ENCODE assay signal across 8 mouse cellular contexts in genomic region chr11:104469371-104469835, GRCm38 (mm10). TPM values are rescaled to one million over a fixed set of nuclear protein-coding genes. Genes with fewer than 3 reads are reported as not detected.
DNase-seq lines count a peak whose midpoint lies in the region; ATAC-seq and TF ChIP-seq lines count a peak whose summit lies in the region.

No protein-coding gene starts in this region.

- H3K4me1 ChIP-seq in CH12.LX (ENCODE audit: control insufficient read depth in 1 of 2, insufficient read depth in 2 of 2), result peaks cover 5 to 32% of the 10 kb centered on the region in 2 experiments
- H3K4me1 ChIP-seq in forebrain, embryonic 11.5 days (replicated peaks; ENCODE audit: control insufficient read depth, insufficient read depth, low read length), result no peaks in the 10 kb centered on the region; the same call in 1 of the 2 replicates
- H3K4me1 ChIP-seq in heart, embryonic 16.5 days (ENCODE audit: control insufficient read depth, insufficient read depth, low read length), result peaks cover 10% of the 10 kb centered on the region
- peaks cover 23% of the 10 kb centered on the region for H3K4me1 ChIP-seq in liver, embryonic 15.5 days (replicated peaks)
- H3K4me1 ChIP-seq in neural tube, embryonic 12.5 days, result peaks cover 6% of the 10 kb centered on the region

- peak; percentile 96 for DNase-seq in CH12.LX (ENCODE audit: extremely low read depth)
- DNase-seq in c-Kit-positive CD71-positive TER-119-negative erythroid progenitor cells, embryonic 14.5 days (ENCODE audit: low read depth), result peak; percentile 80
- DNase-seq in forebrain, embryonic 11.5 days (ENCODE audit: low spot score), result peak; percentile 96
- DNase-seq in kidney, postnatal 36 days, result peak; percentile 94 to 95
- DNase-seq in telencephalon, adult 2 months (ENCODE audit: low read depth, low spot score), result peak; percentile 87

- H3K79me2 ChIP-seq in CH12.LX (replicated peaks; ENCODE audit: control insufficient read depth, extremely low read depth, insufficient read depth, poor library complexity, severe bottlenecking), result peaks cover 22% of the 10 kb centered on the region

- no peak for TF ChIP-seq EP300 in CH12.LX (IDR thresholded peaks at IDR 0.05; ENCODE audit: low read length)

- dilution Hi-C loops in CH12.LX (cut with MboI; ENCODE audit: extremely low pct_ligation_motif_present, extremely low pct_unique_long_range_greater_than_20kb, low sequenced_read_pairs), result no loop called here

- H3K4me3 ChIP-seq in CH12.LX (replicated peaks in 1 of 3; ENCODE audit: low read depth in 2 of 3, low read length in 2 of 3, poor library complexity in 1 of 3), result peak overlapping the region; percentile 57 to 98 (median 94)
- H3K4me3 ChIP-seq in forebrain, embryonic 11.5 days (ENCODE audit: low read depth, low read length), result peak overlapping the region; percentile 99
- peak overlapping the region; percentile 97 for H3K4me3 ChIP-seq in heart, embryonic 16.5 days (ENCODE audit: low read length)
- peak overlapping the region; percentile 97 for H3K4me3 ChIP-seq in liver, embryonic 15.5 days (replicated peaks)
- peak overlapping the region; percentile 100 for H3K4me3 ChIP-seq in neural tube, embryonic 12.5 days

- TF ChIP-seq CTCF in CH12.LX (conservative IDR thresholded peaks at IDR 0.05 in 1 of 2, IDR thresholded peaks at IDR 0.05 in 1 of 2; ENCODE audit: low read depth in 2 of 2, low read length in 2 of 2), result no peak

- no peaks in the 10 kb centered on the region for H3K27me3 ChIP-seq in CH12.LX (replicated peaks)
- H3K27me3 ChIP-seq in forebrain, embryonic 11.5 days (ENCODE audit: control insufficient read depth, insufficient read depth, low read length), result no peaks in the 10 kb centered on the region
- H3K27me3 ChIP-seq in heart, embryonic 16.5 days (ENCODE audit: control insufficient read depth, insufficient read depth, low read length), result no peaks in the 10 kb centered on the region
- no peaks in the 10 kb centered on the region for H3K27me3 ChIP-seq in liver, embryonic 15.5 days
- no peaks in the 10 kb centered on the region for H3K27me3 ChIP-seq in neural tube, embryonic 12.5 days (replicated peaks)

- WGBS in forebrain, embryonic 11.5 days, result 2% methylated on average over 17 of the region's 19 CpGs
- WGBS in heart, embryonic 16.5 days, result under 1% methylated on average over 19 of the region's 19 CpGs
- under 1% methylated on average over 19 of the region's 19 CpGs for WGBS in liver, embryonic 15.5 days (ENCODE audit: insufficient replicate concordance)
- WGBS in neural tube, embryonic 12.5 days, result 4% methylated on average over 19 of the region's 19 CpGs

- no peaks in the 10 kb centered on the region for H3K9me3 ChIP-seq in CH12.LX (replicated peaks; ENCODE audit: low read length)
- no peaks in the 10 kb centered on the region for H3K9me3 ChIP-seq in forebrain, embryonic 11.5 days (ENCODE audit: control insufficient read depth, low read length)
- no peaks in the 10 kb centered on the region for H3K9me3 ChIP-seq in heart, embryonic 16.5 days (replicated peaks; ENCODE audit: control insufficient read depth, low read length)
- no peaks in the 10 kb centered on the region for H3K9me3 ChIP-seq in liver, embryonic 15.5 days (replicated peaks)
- no peaks in the 10 kb centered on the region for H3K9me3 ChIP-seq in neural tube, embryonic 12.5 days

- TF ChIP-seq POLR2A in CH12.LX (IDR thresholded peaks at IDR 0.05; ENCODE audit: low read depth, low read length), result peak; percentile 84

- H3K4me2 ChIP-seq in CH12.LX (ENCODE audit: insufficient read depth, low read depth, poor library complexity, severe bottlenecking), result peak overlapping the region; percentile 76
- H3K4me2 ChIP-seq in forebrain, embryonic 11.5 days (ENCODE audit: low read depth, low read length, severe bottlenecking), result peak overlapping the region; percentile 58
- H3K4me2 ChIP-seq in heart, embryonic 16.5 days (ENCODE audit: low read depth, low read length), result peak overlapping the region; percentile 89
- peak overlapping the region; percentile 95 for H3K4me2 ChIP-seq in liver, embryonic 15.5 days
- H3K4me2 ChIP-seq in neural tube, embryonic 12.5 days (replicated peaks), result peak overlapping the region; percentile 79

- peak; percentile 100 for ATAC-seq in forebrain, embryonic 11.5 days (replicated peaks; ENCODE audit: low FRiP score)
- ATAC-seq in heart, embryonic 16.5 days (replicated peaks; ENCODE audit: extremely low read depth, insufficient read depth, low FRiP score), result peak; percentile 100
- peak; percentile 100 for ATAC-seq in liver, embryonic 15.5 days (ENCODE audit: insufficient read depth)
- ATAC-seq in neural tube, embryonic 12.5 days (ENCODE audit: low FRiP score, low read depth), result peak; percentile 100

- H3K36me3 ChIP-seq in CH12.LX (replicated peaks in 1 of 2; ENCODE audit: control insufficient read depth in 1 of 2, insufficient read depth in 1 of 2, low read length in 1 of 2), result peaks cover 9 to 25% of the 10 kb centered on the region in 2 experiments
- no peaks in the 10 kb centered on the region for H3K36me3 ChIP-seq in forebrain, embryonic 11.5 days (ENCODE audit: control insufficient read depth, insufficient read depth, low read length)
- no peaks in the 10 kb centered on the region; the same call in 1 of the 2 replicates for H3K36me3 ChIP-seq in heart, embryonic 16.5 days (ENCODE audit: control insufficient read depth, insufficient read depth)
- H3K36me3 ChIP-seq in liver, embryonic 15.5 days (replicated peaks), result no peaks in the 10 kb centered on the region
- 0 out of 2 replicates have a peak, but pooled peaks cover 1% of the 10 kb centered on the region for H3K36me3 ChIP-seq in neural tube, embryonic 12.5 days

- H3K27ac ChIP-seq in CH12.LX (ENCODE audit: insufficient read depth, low read depth), result no peak overlapping the region
- H3K27ac ChIP-seq in forebrain, embryonic 11.5 days (ENCODE audit: low read depth, low read length), result no peak overlapping the region
- H3K27ac ChIP-seq in heart, embryonic 16.5 days (ENCODE audit: low read length), result peak overlapping the region; percentile 48
- H3K27ac ChIP-seq in liver, embryonic 15.5 days (replicated peaks), result peak overlapping the region; percentile 55; the same call in 1 of the 2 replicates
- H3K27ac ChIP-seq in neural tube, embryonic 12.5 days, result peak overlapping the region; percentile 37; the same call in 1 of the 2 replicates

- H3K9ac ChIP-seq in CH12.LX (ENCODE audit: insufficient read depth, low read depth), result peak overlapping the region; percentile 88
- peak overlapping the region; percentile 96 for H3K9ac ChIP-seq in forebrain, embryonic 11.5 days (ENCODE audit: low read length)
- H3K9ac ChIP-seq in heart, embryonic 16.5 days (ENCODE audit: low read length), result peak overlapping the region; percentile 96
- H3K9ac ChIP-seq in liver, embryonic 15.5 days, result peak overlapping the region; percentile 90
- peak overlapping the region; percentile 95 for H3K9ac ChIP-seq in neural tube, embryonic 12.5 days

- in situ Hi-C loops in CH12.LX (cut with MboI; ENCODE audit: low pct_ligation_motif_present, low pct_unique_long_range_greater_than_20kb, low sequenced_read_pairs), result loop anchor here (10.0 kb wide), 1 partner anchor 165 kb away; no protein-coding TSS in a partner anchor

- no peak for TF ChIP-seq RAD21 in CH12.LX (IDR thresholded peaks at IDR 0.05; ENCODE audit: low read depth, low read length)

TF ChIP-seq in CH12.LX, 34 proteins besides CTCF, POLR2A, EP300 and RAD21:
- peak; percentile 94 for TF ChIP-seq CHD2 (IDR thresholded peaks at IDR 0.05; ENCODE audit: low read length)
- peak; percentile 73 for TF ChIP-seq HCFC1 (IDR thresholded peaks at IDR 0.05; ENCODE audit: low read depth, low read length)
- TF ChIP-seq NELFE (IDR thresholded peaks at IDR 0.05; ENCODE audit: low read depth, low read length), result peak; percentile 82
- 0 out of 2 replicates have a peak, but pooled peaks have one; percentile 41 for TF ChIP-seq MXI1 (IDR thresholded peaks at IDR 0.05; ENCODE audit: low read depth, low read length)
- TF ChIP-seq JUND (conservative IDR thresholded peaks at IDR 0.05; ENCODE audit: low read depth, low read length), result 0 out of 2 replicates have a peak, but pooled peaks have one; percentile 34
- 0 out of 2 replicates have a peak, but pooled peaks have one; percentile 19 for TF ChIP-seq ETS1 (conservative IDR thresholded peaks at IDR 0.05; ENCODE audit: low read depth, low read length)
- TF ChIP-seq TCF12 (IDR thresholded peaks at IDR 0.05; ENCODE audit: low read depth, low read length), result peak; percentile 78
- peak; percentile 74; the same call in 1 of the 2 replicates for TF ChIP-seq KAT2A (IDR thresholded peaks at IDR 0.05; ENCODE audit: insufficient replicate concordance, low read length)
- peak; percentile 65; the same call in 1 of the 2 replicates for TF ChIP-seq POLR2AphosphoS2 (IDR thresholded peaks at IDR 0.05; ENCODE audit: low read depth, low read length)
- TF ChIP-seq MEF2A (IDR thresholded peaks at IDR 0.05; ENCODE audit: borderline replicate concordance, low read depth, low read length), result no peak; the same call in 1 of the 2 replicates
- TF ChIP-seq MAX (IDR thresholded peaks at IDR 0.05; ENCODE audit: low read length), result no peak
- peak; percentile 51 for TF ChIP-seq IRF4 (IDR thresholded peaks at IDR 0.05; ENCODE audit: low read depth, low read length)
- peak; percentile 77 for TF ChIP-seq TBP (conservative IDR thresholded peaks at IDR 0.05; ENCODE audit: low read depth, low read length)
- peak; percentile 94 for TF ChIP-seq MAZ (IDR thresholded peaks at IDR 0.05; ENCODE audit: low read depth, low read length)
- peak; percentile 76 for TF ChIP-seq ELF1 (IDR thresholded peaks at IDR 0.05; ENCODE audit: low read depth, low read length)
- TF ChIP-seq NRF1 (IDR thresholded peaks at IDR 0.05; ENCODE audit: low read depth, low read length), result peak; percentile 58
- TF ChIP-seq ZMIZ1 (IDR thresholded peaks at IDR 0.05; ENCODE audit: low read depth, low read length), result peak; percentile 78
- no peak for TF ChIP-seq USF2 (conservative IDR thresholded peaks at IDR 0.05; ENCODE audit: low read depth, low read length)
- peak; percentile 55; the same call in 1 of the 2 replicates for TF ChIP-seq RCOR1 (conservative IDR thresholded peaks at IDR 0.05; ENCODE audit: low read depth, low read length)
- TF ChIP-seq BHLHE40 (IDR thresholded peaks at IDR 0.05; ENCODE audit: low read depth, low read length), result no peak

RNA-seq across cellular contexts. Expression of gene Kansl1, which starts 0.7 kb away (rescaled TPM):
- total RNA-seq in CH12.LX (2012; rRNA removed) (21.7 and 24.7 TPM in 2 replicates), CH12.LX (2014; rRNA removed) (12.0 and 17.3 TPM in 2 replicates)
- 46.6 and 48.4 TPM in 2 replicates for polyA plus RNA-seq in CH12.LX (2012; ENCODE audit: insufficient read length, low read depth)
- 35.4 and 35.6 TPM in 2 replicates for polyA plus RNA-seq in forebrain, embryonic 11.5 days (2014; fragmentation: Nextera tagmentation; extraction: Ambion mirVana)
- polyA plus RNA-seq in heart, embryonic 16.5 days (2015; fragmentation: Nextera tagmentation; extraction: Ambion mirVana), result 12.5 and 13.2 TPM in 2 replicates
- 4.7 and 5.2 TPM in 2 replicates for polyA plus RNA-seq in liver, embryonic 15.5 days (2015; fragmentation: Nextera tagmentation; extraction: Ambion mirVana)
- 30.9 and 34.2 TPM in 2 replicates for polyA plus RNA-seq in neural tube, embryonic 12.5 days (2016; fragmentation: Nextera tagmentation; extraction: Ambion mirVana)

Comparison
In these comparisons a context has a peak if more than half of its experiments do, and no peak if none do; other contexts are left out.
1. H3K27ac ChIP-seq: peak in heart, embryonic 16.5 days (single experiment), liver, embryonic 15.5 days (single experiment) and neural tube, embryonic 12.5 days (single experiment); none in CH12.LX (single experiment) and forebrain, embryonic 11.5 days (single experiment).
2. Peak in every context shown above with its lines, with median percentiles within 50 percentile points of each other: DNase-seq, H3K4me2 ChIP-seq, H3K4me3 ChIP-seq, H3K9ac ChIP-seq and ATAC-seq.